Mouse (Mus musculus) ovary, postnatal 10 days (tissue): ENCODE measurements around the gene Gstz1.
"Not testable (repeated sequence)": the region's sequence is repeated elsewhere in the genome, so short reads cannot be mapped to it uniquely, and the experiment has no call there.

Experiments used
- DNase-seq: peaks from one replicate; pipeline ENCODE4 v3.0.0; 2022; ENCODE audit warnings: low spot score

The Gstz1 gene

DNA sequence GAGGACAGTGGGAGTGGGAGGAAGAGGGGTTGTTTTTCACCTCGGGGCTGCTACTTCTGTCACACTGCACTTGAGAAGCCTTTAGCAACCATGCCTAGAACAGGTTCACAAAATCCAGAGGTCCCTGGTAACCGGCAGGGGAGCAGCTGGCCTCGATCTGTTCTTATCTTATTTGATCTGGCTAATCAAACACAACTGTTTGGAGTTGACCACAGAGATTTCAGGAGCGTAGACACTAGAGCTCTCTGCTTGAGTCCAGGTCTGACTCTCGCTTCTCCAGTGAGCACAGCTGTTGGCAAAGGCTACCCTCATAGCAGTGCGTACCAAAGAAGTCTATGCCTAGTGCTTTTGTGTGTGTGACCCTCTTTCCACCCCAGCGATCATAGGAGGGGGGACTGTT, 11.1 kb downstream of the Gstz1 start:
- no peak for DNase-seq

DNA sequence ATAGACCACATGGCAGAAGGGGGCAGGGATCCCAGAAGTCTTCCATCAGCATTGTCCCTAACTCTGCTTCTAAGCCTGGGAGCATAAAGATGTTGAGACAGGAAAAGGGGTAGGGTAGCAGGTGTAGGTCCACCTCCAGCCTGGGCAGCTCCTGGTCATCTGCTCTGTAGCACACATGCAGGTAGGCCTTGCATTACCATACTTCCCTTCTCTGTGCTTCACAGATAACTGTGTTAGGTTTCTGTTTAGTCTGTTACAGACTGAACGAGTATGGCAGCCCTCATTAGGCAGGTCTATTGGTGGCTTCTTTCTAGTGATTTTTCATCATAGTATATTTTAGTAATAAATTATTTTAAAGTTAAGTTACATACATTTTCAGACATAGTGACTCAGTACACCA, 13.3 kb downstream of the Gstz1 start:
- no peak for DNase-seq

DNA sequence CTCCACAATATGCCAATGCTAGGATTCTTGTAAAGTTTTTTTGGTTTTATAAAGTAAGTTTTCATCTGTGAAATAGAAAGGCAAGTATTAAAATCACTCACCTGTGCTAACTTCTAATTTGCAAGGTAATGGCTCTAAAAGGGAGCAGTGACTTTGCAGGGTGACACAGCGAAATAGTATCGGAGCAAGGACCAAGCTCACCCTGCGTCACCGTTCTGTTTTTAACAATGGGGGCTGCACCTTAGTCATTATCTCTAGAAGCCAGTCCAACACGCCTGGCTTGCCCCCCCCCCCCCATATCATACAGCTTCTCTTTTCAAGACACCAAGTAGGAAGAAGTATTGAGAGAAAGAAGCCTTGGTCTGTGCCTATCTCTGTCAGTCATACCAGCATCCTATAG, 13.8 kb downstream of the Gstz1 start:
- DNase-seq = no peak

DNA sequence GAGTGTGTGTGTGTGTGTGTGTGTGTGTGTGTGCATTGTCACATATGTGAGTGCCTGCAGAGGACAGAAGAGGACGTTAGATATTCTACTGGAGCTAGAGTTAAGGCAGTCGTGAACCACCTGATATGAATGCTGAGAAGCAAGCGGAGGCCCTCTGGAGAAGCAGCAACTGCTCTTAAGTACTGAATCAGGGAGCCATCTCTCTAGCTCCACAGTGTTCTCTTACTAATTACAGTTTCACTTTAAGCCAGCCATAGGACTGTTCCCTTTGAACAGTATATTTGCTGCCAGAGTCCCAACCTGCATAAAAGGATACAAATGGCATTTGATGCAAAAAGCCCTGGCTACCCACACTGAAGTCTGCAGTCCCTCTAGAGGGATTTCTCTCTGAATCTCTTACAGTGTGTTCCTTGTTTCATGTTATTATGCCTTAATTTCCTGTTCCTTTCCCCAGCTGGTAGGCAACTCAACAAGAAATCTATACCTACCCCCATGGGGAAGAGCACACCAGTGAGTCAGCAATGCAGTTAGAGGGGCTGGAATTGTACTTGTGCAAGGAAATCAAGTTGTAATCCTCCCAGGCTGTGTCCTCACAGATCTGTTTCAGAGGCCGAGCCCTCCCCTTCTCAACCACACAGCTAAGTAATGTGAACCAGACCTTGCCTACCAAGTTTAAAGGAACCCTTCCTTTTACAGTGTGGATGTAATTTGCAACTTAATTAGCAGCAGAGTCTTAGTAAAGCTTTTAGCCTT, 28.4 kb downstream of the Gstz1 start:
- no peak for DNase-seq

DNA sequence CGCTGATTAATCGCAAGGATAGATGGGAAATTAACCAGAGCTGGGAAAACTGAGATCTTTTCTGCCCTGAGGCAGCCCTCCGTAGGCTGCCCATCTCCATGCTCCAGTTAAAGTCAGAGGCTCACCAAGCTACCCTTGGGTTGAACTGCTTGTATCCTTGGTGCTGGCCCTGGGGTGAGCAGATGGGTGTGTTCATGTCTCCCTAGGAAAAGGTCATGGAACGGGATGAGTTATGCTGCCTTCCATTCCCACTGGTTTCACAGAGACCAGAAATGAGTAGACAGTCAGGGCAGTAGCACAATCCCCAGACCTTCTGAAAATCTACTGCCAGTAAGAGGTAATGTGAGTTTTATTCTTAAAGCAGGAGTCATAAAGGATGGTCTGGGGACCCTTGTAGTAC, 30.7 kb downstream of the Gstz1 start:
- no peak for DNase-seq

DNA sequence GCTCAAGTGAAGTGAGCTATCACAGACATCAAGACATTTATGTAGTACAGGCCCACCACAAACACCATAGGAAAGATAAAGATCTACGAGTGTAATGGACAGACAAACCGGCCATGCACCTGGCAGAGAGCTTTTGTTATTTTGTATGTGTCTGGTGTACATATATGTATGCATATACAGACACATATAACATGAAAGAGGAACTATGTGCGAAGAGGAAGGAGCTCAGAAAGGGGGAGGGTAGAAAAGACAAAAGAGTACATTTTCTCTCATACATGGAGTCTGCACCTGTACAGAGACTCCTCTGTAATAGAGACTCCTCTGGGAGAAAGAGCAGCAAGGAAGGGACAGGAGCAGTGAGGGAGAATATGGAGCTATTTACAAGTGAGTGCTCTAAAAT, 46.0 kb downstream of the Gstz1 start:
- DNase-seq = no peak

DNA sequence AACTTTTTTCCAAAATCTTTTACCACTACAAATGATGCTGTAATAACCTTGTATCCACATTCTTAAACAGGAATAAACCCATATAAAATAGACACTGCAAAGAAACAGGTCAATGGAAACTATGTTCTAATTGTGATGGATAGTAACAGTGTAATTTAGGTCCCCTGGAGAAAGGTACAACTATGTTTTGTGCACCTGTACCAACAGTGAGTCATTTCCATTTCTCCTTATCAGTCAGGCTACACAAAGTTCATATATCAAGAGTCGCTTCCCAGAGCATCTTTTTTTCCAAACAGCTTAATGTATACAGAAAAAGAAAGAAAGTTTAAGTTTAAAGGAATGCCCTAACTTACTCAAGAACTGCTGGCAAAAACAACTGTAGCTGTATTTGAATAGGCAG, 48.1 kb downstream of the Gstz1 start:
- DNase-seq = no peak

DNA sequence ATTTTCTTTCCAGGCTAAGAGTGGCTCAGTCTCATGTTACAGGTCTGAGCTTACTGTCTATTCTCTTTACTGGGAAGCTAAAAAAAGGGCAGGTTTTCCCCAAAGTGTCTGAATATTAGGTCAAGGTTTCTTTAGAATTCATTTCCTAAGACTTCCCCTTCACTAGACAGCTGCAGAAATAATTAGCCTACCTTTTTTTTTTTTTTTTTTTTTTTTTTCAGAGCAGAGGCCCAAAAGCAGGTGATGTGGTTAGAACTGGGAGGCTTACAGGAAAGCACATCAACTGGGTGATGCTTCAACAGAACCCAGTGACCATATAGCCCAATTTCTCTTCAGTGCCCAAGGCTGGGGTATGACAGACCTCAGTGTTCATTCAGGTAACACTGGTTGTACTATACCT, 49.3 kb downstream of the Gstz1 start:
- DNase-seq = no peak

DNA sequence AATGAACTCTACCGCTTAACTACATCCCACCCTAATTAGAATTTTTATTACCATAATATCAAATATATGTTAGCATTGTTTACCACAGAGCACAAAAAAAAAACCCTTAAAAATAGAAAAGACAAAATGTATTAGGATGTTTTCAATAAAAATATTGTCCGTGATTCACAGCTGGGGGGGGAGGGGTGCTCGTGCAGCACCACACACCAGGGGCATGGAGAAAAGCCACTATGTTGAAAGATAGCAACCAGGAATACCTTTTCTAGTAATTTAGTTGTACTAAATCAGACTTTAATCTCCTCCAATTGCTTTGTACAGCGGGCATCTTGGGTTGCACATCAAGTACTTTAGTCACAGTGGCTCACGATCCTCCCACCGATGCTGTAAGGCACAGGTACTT, 51.8 kb downstream of the Gstz1 start:
- no peak for DNase-seq

DNA sequence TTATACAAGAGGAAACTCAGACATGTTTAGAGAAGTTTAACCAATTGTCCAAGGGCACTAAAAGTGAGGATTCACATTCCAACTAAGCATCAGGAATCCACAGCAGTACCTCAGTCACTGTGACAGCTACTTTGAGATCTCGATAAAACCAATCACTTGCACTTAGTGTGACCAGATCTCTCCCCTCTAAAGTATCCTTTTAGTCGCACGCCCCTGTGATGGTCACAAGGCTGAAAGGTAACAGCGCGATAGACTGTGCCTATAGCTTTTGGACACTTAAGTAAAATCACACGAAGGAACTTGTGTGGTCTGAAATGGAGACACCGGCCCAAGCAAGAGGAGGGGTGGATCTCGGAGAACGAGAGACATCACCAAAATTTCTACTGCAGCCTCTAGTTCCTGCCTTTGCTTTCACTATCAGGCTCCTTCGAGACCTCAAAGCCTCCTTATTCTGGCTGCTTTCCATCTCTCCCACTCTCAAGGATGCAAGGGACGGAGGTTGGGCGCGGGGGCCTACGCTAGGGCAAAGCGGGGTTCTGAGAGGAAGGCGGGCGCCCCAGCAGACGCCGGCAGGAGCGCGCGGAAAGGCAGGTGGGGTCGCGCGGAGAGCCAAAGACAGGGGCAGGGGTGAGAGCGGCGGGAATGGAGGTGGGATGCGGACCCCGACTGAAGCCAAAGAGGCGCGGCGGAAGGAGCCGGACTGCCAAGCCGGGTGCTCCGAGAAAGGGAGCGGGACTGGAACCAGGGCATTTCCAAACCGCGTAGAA, 52.4 kb downstream of the Gstz1 start, which contains the start of gene Samd15:
TSS of gene Samd15 (plus strand) at position 518 of the 767 bp plus-strand sequence.
- peak; percentile 14 for DNase-seq

DNA sequence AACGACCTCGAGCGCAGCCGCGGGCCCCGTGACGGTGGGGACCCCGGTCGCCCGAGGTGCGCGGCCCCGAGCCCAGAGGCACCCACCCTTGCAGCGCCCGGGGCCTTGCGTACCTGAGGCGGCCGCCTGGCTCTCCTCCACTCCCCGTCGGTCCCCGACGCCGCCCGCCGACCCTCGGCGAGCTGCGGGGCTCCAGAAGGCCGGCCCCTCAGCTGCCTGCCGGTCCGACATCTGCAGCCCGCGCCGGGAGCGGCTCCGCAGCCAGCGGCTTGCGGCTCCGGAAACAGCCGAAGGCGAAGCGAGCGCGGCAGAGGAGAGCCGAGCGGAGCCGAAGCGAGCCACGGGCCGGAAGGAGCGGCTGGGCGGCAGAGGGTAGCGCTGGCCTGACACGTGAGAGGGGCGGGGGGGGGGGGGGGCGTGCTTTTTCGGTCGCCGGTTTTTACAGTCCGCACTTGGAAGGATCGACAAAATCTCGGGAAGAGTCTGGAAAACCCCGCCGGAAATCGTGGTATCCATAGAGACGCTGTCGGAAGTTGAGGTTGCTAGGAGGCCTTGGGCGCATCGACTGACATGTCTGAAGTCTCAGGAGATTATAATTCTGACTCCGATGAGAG, 53.1 kb downstream of the Gstz1 start, which contains the start of gene Tmed8:
TSS of gene Tmed8 (minus strand) at position 482 of the 614 bp plus-strand sequence.
- DNase-seq = peak; percentile 38

DNA sequence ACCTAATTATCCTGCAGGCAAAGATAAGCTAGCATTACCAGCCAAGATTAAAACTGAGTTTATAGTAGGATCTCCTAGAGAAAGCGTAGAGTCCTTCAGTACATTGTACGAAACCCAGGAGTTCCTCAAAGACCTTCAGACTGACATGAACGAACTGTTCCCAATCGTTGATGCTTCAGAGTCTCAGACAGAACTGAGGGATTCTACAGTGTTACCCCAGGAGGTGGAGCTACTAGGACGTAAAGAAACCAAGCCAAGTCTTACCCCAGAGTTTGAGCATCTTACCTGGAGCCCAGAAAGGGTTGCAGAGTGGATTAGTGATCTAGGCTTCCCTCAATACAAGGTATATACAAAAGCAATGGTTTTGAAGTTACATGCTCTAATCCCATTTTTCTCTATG, 54.7 kb downstream of the Gstz1 start:
- DNase-seq = no peak

DNA sequence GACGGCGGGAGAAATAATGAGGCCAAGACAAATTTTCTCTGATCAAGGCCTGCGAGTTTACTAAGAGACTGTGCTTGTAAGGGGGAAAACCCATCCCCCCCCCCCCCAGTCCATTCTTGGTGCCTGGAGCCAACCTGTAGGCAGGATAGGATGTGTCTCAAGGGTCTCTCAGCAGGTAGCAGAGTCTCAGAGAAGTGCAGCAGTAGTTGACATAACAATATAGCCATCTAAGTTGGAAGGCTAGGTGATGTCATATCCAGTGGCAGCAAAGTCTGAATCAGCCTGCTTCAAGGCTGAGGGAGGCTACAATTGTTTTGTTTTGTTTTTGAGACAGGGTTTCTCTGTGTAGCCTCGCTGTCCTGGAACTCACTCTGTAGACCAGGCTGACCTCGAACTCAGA, 58.8 kb downstream of the Gstz1 start:
- DNase-seq = not testable (repeated sequence)

DNA sequence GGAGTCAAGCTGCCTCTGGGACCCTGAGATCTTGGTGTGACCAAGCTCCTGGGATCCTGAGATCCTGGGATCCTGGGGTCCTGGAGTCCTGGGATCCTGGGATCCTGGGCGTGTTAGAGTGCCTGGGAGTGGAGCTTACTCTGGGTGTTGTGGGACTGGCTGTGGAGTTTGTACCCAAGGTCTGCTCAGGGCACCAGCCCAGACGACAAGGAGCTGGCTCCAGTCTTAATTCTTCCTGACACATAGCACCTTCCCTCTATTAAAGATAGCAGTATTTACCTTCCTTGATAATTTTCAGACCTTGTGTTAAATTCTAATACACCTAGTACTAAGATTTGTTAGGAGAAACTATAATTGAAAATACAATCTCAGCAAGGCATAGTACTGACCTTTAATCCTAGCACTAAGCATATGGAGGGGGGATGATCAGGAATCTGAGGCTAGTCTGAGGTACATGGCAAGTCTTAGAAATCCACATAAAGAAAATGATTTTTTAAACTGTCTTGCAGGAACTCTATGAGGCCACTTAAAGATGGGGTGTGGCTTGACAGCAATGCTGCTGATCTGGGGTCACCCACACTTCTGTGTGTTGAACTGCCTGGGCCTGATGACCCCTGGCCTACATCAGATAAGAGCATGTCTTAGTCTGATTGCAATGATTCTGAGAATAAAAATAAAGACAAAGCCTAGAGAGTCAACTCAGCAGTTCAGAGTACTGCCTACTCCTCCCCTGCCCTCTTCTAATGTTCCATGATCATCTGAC, 66.1 kb downstream of the Gstz1 start:
- DNase-seq = no peak
